Mouse (Mus musculus) limb, embryonic 10.5 days (tissue): ENCODE data around the gene Prr5l. TPM values are rescaled to one million over a fixed set of nuclear protein-coding genes. Genes with fewer than 3 reads are reported as not detected.
A peak's percentile ranks its signal among the peaks of the same experiment; 100 is the strongest.

Experiments used
- DNase-seq: peaks from one replicate; pipeline ENCODE4 v3.0.0-alpha.2; 2017; ENCODE audit warnings: low spot score
- H3K27ac ChIP-seq: fragments of 300-500 bp; sonication (generic); 2 replicates; pipeline ENCODE4 v1.5.1; 2016; ENCODE audit warnings: mild to moderate bottlenecking
- H3K27me3 ChIP-seq: fragments of 300-500 bp; sonication (generic); 2 replicates; pipeline ENCODE4 v1.6.1; 2016; ENCODE audit warnings: low read depth, mild to moderate bottlenecking; ENCODE audit not compliant: poor library complexity, severe bottlenecking
- H3K36me3 ChIP-seq: fragments of 300-500 bp; sonication (generic); 2 replicates; pipeline ENCODE4 v1.6.1; 2016; ENCODE audit warnings: mild to moderate bottlenecking, moderate library complexity
- H3K4me1 ChIP-seq: fragments of 300-500 bp; sonication (generic); 2 replicates; pipeline ENCODE4 v1.6.1; 2016
- H3K4me3 ChIP-seq: fragments of 300-500 bp; sonication (generic); 2 replicates; pipeline ENCODE4 v1.5.1; 2016; ENCODE audit warnings: mild to moderate bottlenecking, moderate library complexity
- H3K9me3 ChIP-seq: fragments of 300-500 bp; sonication (generic); replicated peaks from 2 replicates; pipeline ENCODE4 v1.6.1; 2016; ENCODE audit warnings: mild to moderate bottlenecking
- WGBS: fragments of 180-500 bp; shearing (Covaris S2); methylation state at CpG from one replicate; pipeline ENCODE4 v1.1.7; 2016; 5-methylcytosine and 5-hydroxymethylcytosine counted together
- polyA plus RNA-seq: library from polyadenylated mRNA; unstranded; fragments of >200 nt; fragmentation: Nextera tagmentation; extraction: Ambion mirVana; gene quantifications from 2 replicates; pipeline ENCODE4 v1.2.1, GENCODE M21; 2016

Gene Prr5l
- polyA plus RNA-seq, 1 experiment from 2014 or later = 22.4 TPM

DNA sequence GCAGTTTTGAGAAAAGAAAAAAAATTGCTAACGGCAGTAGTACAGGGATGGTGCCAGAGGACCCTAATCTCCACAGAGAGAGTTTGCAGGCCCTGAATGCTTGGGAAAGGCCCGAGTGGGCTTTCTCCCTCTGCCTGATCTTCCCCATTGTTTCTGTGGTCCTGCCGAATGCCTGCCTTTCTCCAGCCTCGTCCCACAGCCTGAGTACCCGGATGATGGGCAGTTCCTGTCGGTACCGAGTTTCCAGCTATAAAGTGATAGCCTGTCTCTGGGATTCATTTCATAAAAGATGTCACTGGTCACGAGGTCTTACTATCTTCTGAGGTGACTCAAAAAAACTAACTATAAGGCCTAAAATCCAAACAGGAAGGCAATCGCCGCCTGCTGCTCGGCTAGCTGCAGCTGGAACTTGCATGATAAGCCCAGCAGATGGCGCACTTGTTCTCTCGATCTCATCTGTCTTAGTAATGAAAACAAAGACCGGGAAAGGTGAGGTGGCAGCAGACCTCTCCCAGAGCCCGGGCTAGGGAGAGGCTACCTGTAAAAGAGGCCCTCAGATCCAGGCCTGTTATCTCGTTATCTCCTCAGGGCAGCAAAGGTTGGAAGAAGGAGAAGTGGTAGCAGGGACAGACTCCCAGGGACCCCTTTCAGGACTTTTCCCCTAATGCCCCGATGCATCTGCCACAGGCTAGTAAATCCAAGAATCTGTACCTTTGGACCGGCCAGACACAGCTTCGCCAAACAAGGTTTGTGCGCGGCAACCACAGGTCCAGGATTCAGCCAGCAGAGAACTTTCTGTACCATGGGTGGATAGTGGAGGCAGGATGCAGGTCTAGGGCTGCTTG, 22.9 kb upstream of the Prr5l start:
- H3K27ac ChIP-seq = peak overlapping the region; percentile 73
- H3K9me3 ChIP-seq = no peaks in the 10 kb centered on the region
- peaks cover 14% of the 10 kb centered on the region; the same call in 1 of the 2 replicates for H3K4me1 ChIP-seq
- H3K4me3 ChIP-seq = peak overlapping the region; percentile 32
- peak; percentile 89 for DNase-seq
- H3K36me3 ChIP-seq = peaks cover 5% of the 10 kb centered on the region
- H3K27me3 ChIP-seq = 0 out of 2 replicates have a peak, but pooled peaks cover 5% of the 10 kb centered on the region
- WGBS = 33% methylated on average over 21 of the region's 21 CpGs

GRCm38 (mm10) chr2:101902196-101902595, 19.4 kb upstream of the Prr5l start:
- WGBS = 75% methylated on average over 4 of the region's 4 CpGs
- no peaks in the 10 kb centered on the region for H3K9me3 ChIP-seq
- peaks cover 16% of the 10 kb centered on the region for H3K36me3 ChIP-seq
- 0 out of 2 replicates have a peak, but pooled peaks cover 5% of the 10 kb centered on the region for H3K27me3 ChIP-seq
- no peak overlapping the region for H3K27ac ChIP-seq
- H3K4me3 ChIP-seq = no peak overlapping the region
- peaks cover 10% of the 10 kb centered on the region; the same call in 1 of the 2 replicates for H3K4me1 ChIP-seq
- DNase-seq = no peak

- Histone ChIP-seq H3K36me3 (peaks cover 33% of the 10 kb centered on the region), H3K27ac (no peak overlapping the region), H3K4me3 (no peak overlapping the region), H3K4me1 (peaks cover 8% of the 10 kb centered on the region; the same call in 1 of the 2 replicates), H3K9me3 (no peaks in the 10 kb centered on the region), H3K27me3 (no peaks in the 10 kb centered on the region)
- no peak for DNase-seq
- 72% methylated on average over 10 of the region's 10 CpGs for WGBS
These were observed 13.8 kb upstream of the Prr5l start for GRCm38 (mm10) chr2:101896425-101897204.

DNA sequence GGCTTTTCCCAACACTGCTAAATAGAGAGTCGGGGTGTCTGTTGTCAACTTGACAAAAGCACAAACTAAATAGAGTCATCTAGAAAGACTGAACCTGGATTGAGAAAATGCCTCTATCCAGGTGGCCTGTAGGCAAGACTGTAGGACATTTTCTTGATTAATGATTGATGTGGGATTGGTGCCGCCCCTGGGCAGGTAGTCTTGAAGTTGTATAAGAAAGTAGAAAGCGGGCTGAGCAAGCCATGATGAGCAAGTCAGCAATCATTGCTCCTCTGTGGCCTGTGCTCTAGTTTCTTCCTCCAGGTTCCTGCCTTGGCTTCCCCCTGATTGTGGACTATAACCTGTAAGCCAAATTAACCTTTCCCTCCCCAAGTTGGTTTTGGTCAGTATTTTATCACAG, 11.3 kb upstream of the Prr5l start:
- H3K36me3 ChIP-seq = peaks cover 16% of the 10 kb centered on the region; the same call in 1 of the 2 replicates
- DNase-seq = no peak
- H3K4me3 ChIP-seq = no peak overlapping the region
- no peaks in the 10 kb centered on the region for H3K27me3 ChIP-seq
- no peaks in the 10 kb centered on the region for H3K9me3 ChIP-seq
- 90% methylated on average over 3 of the region's 3 CpGs for WGBS
- H3K4me1 ChIP-seq = peaks cover 13% of the 10 kb centered on the region; the same call in 1 of the 2 replicates
- H3K27ac ChIP-seq = no peak overlapping the region

DNA sequence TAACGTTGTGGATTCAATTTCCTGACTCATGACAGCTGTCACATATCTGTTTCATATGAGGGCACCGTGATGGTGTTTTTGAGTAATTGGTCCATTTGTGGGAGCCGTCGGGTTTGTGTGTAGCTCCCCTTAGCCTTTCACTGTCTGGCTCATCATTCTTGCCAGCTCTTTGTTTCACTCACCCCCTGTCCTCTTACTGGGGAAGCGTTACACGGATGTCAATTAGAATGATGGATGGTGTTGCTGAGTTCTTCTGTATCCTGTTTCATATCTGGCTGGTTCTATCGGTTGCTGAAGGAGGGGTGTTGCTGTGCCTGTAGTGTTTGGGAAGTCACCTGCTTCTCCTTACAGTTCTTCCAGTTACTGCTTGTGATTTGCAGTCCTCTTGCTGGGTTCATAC, 8.3 kb upstream of the Prr5l start:
- Histone ChIP-seq H3K27me3 (no peaks in the 10 kb centered on the region), H3K36me3 (peaks cover 8% of the 10 kb centered on the region; the same call in 1 of the 2 replicates), H3K9me3 (no peaks in the 10 kb centered on the region), H3K27ac (no peak overlapping the region), H3K4me1 (peaks cover 15% of the 10 kb centered on the region), H3K4me3 (no peak overlapping the region)
- WGBS = 57% methylated on average over 7 of the region's 7 CpGs
- DNase-seq = no peak

DNA sequence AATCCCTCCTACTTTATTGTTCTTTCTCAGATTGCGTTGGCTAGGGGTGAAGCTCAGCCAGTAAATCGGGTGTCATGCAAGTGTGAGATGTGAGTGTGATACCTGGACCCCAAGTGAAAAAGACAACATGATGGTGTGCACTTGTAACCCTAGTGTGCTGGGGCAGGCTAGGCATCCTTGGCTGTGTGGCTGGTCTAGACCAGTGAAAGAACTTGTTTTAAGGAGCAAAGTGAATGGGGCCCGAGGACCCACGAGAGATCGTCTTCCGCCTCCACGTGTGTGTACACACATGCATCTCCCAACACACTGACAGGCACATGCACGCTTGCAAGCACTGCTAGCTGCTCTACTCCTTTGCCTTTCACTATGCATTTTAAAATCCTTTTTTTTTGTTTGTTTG, 6.1 kb upstream of the Prr5l start:
- DNase-seq = no peak
- 92% methylated on average over 8 of the region's 8 CpGs for WGBS

DNA sequence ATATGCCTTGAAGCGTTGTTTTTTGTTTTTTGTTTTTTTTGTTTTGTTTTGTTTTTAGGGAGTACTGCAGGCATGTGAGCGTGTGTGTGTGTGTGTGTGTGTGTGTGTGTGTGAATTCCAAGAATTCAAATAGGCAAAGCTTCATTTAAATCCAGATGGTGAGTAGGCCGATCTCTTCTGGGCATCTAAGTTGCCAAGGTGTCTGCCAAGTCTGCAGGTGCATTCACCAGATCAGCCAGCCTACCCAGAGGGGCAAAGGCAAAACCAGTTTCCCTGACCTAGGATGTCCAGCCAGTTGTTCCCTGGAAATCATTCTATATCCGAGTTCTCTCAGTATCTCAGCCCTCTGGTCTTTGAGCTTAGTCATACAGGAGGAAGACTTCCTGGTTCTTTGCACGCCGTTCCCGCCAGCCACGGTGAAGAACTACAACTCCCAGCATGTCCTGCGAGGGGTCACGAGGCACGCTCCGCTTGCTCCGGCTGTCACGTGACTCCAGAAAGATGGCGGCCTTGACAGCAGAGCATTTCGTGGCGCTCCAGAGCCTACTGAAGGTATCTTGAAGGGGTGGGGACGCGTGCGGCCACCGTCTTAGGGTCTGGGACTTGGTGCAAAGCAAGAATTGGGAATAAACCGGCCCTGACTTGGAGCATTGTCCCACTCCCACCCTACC, 3.1 kb upstream of the Prr5l start, which contains the start of gene Commd9:
Gene Commd9, plus strand, starts transcription at position 480 of the 671 bp plus-strand sequence.
- WGBS = 12% methylated on average over 22 of the region's 22 CpGs
- H3K4me3 ChIP-seq = peak within 1 kb of the TSS; percentile 74
- H3K4me1 ChIP-seq = peaks cover 9% of the 10 kb centered on the region
- H3K27me3 ChIP-seq = no peaks in the 10 kb centered on the region
- peak; percentile 94 for DNase-seq
- no peaks in the 10 kb centered on the region for H3K36me3 ChIP-seq
- no peaks in the 10 kb centered on the region for H3K9me3 ChIP-seq
- H3K27ac ChIP-seq = peak within 1 kb of the TSS; percentile 72

More for the DNA sequence above, 6.1 kb upstream of the Prr5l start:
- H3K4me3 ChIP-seq = no peak overlapping the region
- peaks cover 14% of the 10 kb centered on the region for H3K4me1 ChIP-seq
- H3K36me3 ChIP-seq = no peaks in the 10 kb centered on the region
- no peak overlapping the region for H3K27ac ChIP-seq
- H3K27me3 ChIP-seq = no peaks in the 10 kb centered on the region
- H3K9me3 ChIP-seq = no peaks in the 10 kb centered on the region

GRCm38 (mm10) chr2:101884286-101884685, 1.5 kb upstream of the Prr5l start:
- peaks cover 9% of the 10 kb centered on the region for H3K4me1 ChIP-seq
- no peaks in the 10 kb centered on the region for H3K9me3 ChIP-seq
- no peak overlapping the region for H3K27ac ChIP-seq
- H3K4me3 ChIP-seq = no peak overlapping the region
- no peak for DNase-seq
- no peaks in the 10 kb centered on the region for H3K36me3 ChIP-seq
- 87% methylated on average over 2 of the region's 2 CpGs for WGBS
- no peaks in the 10 kb centered on the region for H3K27me3 ChIP-seq

DNA sequence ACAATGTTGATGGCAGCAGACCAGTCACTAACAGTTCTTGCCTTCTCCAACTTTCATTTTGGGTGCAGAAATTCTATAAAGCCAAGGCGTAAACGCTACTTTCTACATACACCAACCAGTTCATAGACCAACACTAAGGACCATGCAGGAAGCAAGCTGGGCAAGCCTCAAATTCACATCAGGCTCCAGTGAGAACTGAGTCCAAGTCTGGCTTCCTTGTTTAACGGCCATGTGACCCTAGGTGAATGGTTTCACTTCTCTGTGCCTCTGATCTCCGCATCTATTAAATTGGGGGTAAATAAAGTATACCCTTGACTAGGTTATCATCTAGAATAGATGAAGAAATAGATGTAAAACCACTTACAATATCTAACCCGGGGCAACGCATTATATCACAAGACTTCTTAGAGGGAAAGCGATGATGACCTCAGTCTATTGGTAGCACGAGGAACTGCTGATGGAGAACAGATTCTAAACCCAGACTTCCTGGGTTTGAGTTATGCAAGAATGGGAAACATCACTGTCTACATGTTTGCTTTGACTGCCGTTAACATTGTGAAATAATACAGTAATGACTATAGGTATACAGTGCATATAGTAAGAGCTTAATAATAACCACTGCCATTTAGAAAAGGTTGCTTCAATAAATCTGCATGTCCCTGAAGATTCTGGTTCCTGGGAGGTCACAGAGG, 1.2 kb downstream of the Prr5l start:
- no peak overlapping the region for H3K27ac ChIP-seq
- no peaks in the 10 kb centered on the region for H3K36me3 ChIP-seq
- 90% methylated on average over 9 of the region's 9 CpGs for WGBS
- no peaks in the 10 kb centered on the region for H3K27me3 ChIP-seq
- H3K9me3 ChIP-seq = no peaks in the 10 kb centered on the region
- peaks cover 2% of the 10 kb centered on the region for H3K4me1 ChIP-seq
- H3K4me3 ChIP-seq = no peak overlapping the region
- no peak for DNase-seq

GRCm38 (mm10) chr2:101871179-101871578, 11.6 kb downstream of the Prr5l start:
- Histone ChIP-seq H3K9me3 (no peaks in the 10 kb centered on the region), H3K27me3 (0 out of 2 replicates have a peak, but pooled peaks cover 7% of the 10 kb centered on the region), H3K27ac (no peak overlapping the region), H3K4me3 (peak overlapping the region; percentile 33), H3K36me3 (no peaks in the 10 kb centered on the region), H3K4me1 (peaks cover 5% of the 10 kb centered on the region; the same call in 1 of the 2 replicates)
- DNase-seq = peak; percentile 48
- WGBS = 33% methylated on average over 14 of the region's 14 CpGs

DNA sequence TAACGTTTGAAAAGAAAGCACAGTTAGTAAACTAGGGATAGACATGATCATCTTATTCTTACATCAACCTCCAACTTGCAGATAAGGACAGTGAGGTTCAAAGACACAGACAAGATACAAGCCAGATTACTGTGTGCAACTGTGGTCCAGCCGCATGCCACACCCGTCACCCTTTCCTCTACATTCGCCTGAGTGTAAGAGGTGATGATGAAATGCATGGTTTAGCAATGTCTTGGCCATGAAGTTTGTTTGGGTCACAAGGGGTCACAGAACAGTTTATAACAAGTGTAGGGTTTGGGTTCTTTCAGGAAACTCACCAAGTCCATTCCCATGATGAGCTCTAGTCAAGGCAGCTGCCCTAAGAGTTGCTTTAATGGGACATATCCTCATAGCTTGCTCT, 14.1 kb downstream of the Prr5l start:
- Histone ChIP-seq H3K27me3 (0 out of 2 replicates have a peak, but pooled peaks cover 7% of the 10 kb centered on the region), H3K4me1 (peaks cover 3% of the 10 kb centered on the region; the same call in 1 of the 2 replicates), H3K9me3 (no peaks in the 10 kb centered on the region), H3K27ac (no peak overlapping the region), H3K36me3 (no peaks in the 10 kb centered on the region), H3K4me3 (no peak overlapping the region)
- DNase-seq = no peak
- 92% methylated on average over 4 of the region's 4 CpGs for WGBS
